Mouse (Mus musculus) midbrain, embryonic 15.5 days (tissue): ENCODE data around the gene Spaca1. TPM values are rescaled to one million over a fixed set of nuclear protein-coding genes. Genes with fewer than 3 reads are reported as not detected.
"Not testable (repeated sequence)": the region's sequence is repeated elsewhere in the genome, so short reads cannot be mapped to it uniquely, and the experiment has no call there.

Source experiments
- ATAC-seq: fragments of 200-750 bp; cut with Nextera tagmentation; replicated peaks from 2 replicates; pipeline ENCODE4 v1.8.0; 2017; ENCODE audit warnings: moderate TSS enrichment
- H3K27ac ChIP-seq: fragments of 300-500 bp; sonication (generic); 2 replicates; pipeline ENCODE4 v1.5.1; 2015; ENCODE audit warnings: mild to moderate bottlenecking, inconsistent platforms
- H3K27me3 ChIP-seq: fragments of 300-500 bp; sonication (generic); replicated peaks from 2 replicates; pipeline ENCODE4 v1.6.1; 2015; ENCODE audit warnings: inconsistent platforms
- H3K36me3 ChIP-seq: fragments of 300-500 bp; sonication (generic); replicated peaks from 2 replicates; pipeline ENCODE4 v1.6.1; 2015; ENCODE audit warnings: inconsistent platforms
- H3K4me1 ChIP-seq: fragments of 300-500 bp; sonication (generic); 2 replicates; pipeline ENCODE4 v1.6.1; 2015; ENCODE audit warnings: inconsistent platforms
- H3K4me2 ChIP-seq: fragments of 300-500 bp; sonication (generic); 2 replicates; pipeline ENCODE4 v1.6.1; 2015; ENCODE audit warnings: inconsistent platforms, mild to moderate bottlenecking, moderate library complexity
- H3K4me3 ChIP-seq: fragments of 300-500 bp; sonication (generic); 2 replicates; pipeline ENCODE4 v1.5.1; 2015; ENCODE audit warnings: mild to moderate bottlenecking, inconsistent platforms
- H3K9ac ChIP-seq: fragments of 300-500 bp; sonication (generic); 2 replicates; pipeline ENCODE4 v1.6.1; 2015; ENCODE audit warnings: mild to moderate bottlenecking, inconsistent platforms
- H3K9me3 ChIP-seq: fragments of 300-500 bp; sonication (generic); 2 replicates; pipeline ENCODE4 v1.6.1; 2016; ENCODE audit warnings: inconsistent platforms
- WGBS: fragments of 180-500 bp; shearing (Covaris S2); methylation state at CpG from one replicate; pipeline ENCODE4 v1.1.7; 2015; ENCODE audit warnings: mixed read lengths; 5-methylcytosine and 5-hydroxymethylcytosine counted together
- polyA plus RNA-seq: library from polyadenylated mRNA; unstranded; fragments of >200 nt; fragmentation: Nextera tagmentation; extraction: Ambion mirVana; gene quantifications from 2 replicates; pipeline ENCODE4 v1.2.1, GENCODE M21; 2015

Gene Spaca1
- polyA plus RNA-seq, result 0.85 and 1.6 TPM in 2 replicates

DNA sequence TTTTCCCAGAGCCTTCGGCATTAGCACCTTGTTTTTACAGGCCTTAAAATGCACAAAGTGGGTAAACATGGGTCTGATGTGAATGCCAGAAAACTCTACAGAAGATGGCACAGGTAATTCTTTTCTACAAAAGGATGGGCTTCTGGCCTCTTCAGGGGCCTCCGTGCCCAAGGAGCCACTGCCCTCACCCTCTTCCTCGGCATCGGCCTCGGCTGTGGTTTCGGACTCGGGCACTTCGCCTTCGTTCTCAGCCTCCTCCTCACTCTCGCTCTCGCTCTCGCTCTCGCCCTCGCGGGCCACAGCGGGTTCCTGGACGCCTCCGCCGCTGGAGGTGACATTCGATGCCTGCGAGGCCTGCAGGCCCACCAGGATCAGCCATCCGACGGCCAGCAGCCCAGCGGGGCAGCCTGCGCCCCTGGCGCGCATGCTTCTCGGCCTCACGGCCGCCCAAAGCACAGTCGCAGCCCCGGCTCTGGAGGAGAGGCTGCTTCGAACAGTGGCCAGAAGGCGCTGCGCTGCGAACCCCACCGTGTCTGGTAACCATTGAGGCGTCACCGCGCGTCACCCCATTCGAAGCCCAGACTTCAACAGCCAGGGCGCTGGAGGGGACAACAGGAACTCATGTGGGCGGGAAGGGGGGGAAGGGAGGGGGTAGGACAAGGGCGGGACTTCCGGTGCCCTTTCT lies at the start of gene Spaca1:
Gene Spaca1, minus strand, starts transcription at position 621 of the 685 bp plus-strand sequence.
- WGBS, result 46% methylated on average over 46 of the region's 46 CpGs
- peak within 1 kb of the TSS; percentile 48 for H3K4me2 ChIP-seq
- H3K9me3 ChIP-seq, result no peaks in the 10 kb centered on the region
- H3K27ac ChIP-seq, result no peak within 1 kb of the TSS
- ATAC-seq, result 0 out of 2 replicates have a peak, but pooled peaks have one; percentile 48
- H3K4me1 ChIP-seq, result no peaks in the 10 kb centered on the region
- no peaks in the 10 kb centered on the region for H3K27me3 ChIP-seq
- H3K9ac ChIP-seq, result no peak within 1 kb of the TSS
- peak within 1 kb of the TSS; percentile 23 for H3K4me3 ChIP-seq
- no peaks in the 10 kb centered on the region for H3K36me3 ChIP-seq

DNA sequence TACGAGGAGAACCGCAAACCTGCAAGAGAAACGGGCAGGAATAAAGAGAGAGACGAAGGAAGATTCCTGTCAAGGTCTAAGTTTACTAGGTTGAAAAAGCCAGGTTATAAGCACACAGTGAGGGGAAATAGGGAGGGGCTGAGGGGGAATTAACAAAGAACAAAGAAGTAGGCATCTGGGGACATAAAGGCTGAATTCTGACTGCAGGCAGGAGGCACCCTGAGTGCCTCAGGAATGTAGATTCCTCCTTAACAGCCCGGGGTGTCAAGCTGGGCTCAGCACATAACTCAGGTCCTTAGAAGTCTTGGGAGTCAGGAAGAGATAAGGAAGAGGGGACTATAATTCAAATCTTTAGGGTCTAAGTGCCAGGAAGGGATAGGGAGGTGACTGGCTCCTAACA lies 37.3 kb upstream of the Spaca1 start:
- WGBS, result 89% methylated on average over 5 of the region's 5 CpGs
- H3K4me3 ChIP-seq, result not testable (repeated sequence)

DNA sequence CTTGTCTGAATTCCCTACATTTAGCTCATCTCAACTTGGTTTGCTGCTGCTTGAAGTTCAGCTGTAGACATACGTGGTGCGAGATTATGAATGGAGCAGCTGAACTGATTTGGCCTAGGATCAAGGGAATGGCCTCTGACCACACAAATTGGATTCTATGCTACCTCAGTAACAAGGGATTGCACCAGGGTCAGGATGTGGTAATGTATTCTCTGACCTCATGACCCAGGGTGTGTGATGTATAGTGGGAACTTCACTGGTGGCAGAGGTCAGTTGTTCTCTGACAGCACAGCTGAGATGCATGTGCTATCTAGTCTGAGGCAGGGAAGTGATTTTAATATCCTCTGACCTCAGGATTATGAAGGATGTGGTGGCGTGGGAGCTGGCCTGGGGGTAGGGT lies 31.1 kb upstream of the Spaca1 start:
- no peaks in the 10 kb centered on the region for H3K36me3 ChIP-seq
- ATAC-seq, result no peak
- H3K4me1 ChIP-seq, result no peaks in the 10 kb centered on the region
- H3K9ac ChIP-seq, result no peak overlapping the region
- no peak overlapping the region for H3K4me2 ChIP-seq
- no peak overlapping the region for H3K27ac ChIP-seq
- H3K4me3 ChIP-seq, result no peak overlapping the region
- WGBS, result 79% methylated on average over 3 of the region's 3 CpGs
- H3K27me3 ChIP-seq, result no peaks in the 10 kb centered on the region
- H3K9me3 ChIP-seq, result no peaks in the 10 kb centered on the region

More for the DNA sequence above, 37.3 kb upstream of the Spaca1 start:
- not testable (repeated sequence) for H3K9ac ChIP-seq, H3K9me3 ChIP-seq, H3K36me3 ChIP-seq, H3K4me1 ChIP-seq, H3K27me3 ChIP-seq, ATAC-seq, H3K4me2 ChIP-seq, H3K27ac ChIP-seq

DNA sequence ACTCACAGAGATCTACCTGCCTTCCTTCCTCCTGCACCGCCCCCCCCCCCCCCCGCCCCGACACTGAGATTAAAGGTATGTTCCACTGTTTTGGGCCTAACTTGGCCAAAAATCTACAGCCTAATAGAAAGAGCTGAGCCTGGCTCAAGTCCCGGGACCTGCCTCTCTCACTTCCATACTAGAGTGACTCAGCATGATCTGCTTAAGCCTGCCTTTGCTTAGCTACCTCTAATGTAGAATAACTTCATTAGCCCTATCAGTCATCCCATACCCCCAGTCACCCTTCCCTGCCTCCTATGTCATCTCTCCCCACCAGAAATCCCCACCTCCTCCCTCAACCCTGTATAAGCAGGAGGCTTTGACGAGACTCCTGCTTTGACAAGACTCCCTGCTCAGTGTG lies 19.0 kb upstream of the Spaca1 start:
- Histone ChIP-seq H3K27ac (no peak overlapping the region), H3K36me3 (no peaks in the 10 kb centered on the region), H3K4me1 (no peaks in the 10 kb centered on the region), H3K9me3 (no peaks in the 10 kb centered on the region), H3K4me2 (no peak overlapping the region), H3K4me3 (no peak overlapping the region), H3K9ac (no peak overlapping the region), H3K27me3 (no peaks in the 10 kb centered on the region)
- WGBS, result 65% methylated on average over 4 of the region's 5 CpGs
- no peak for ATAC-seq

DNA sequence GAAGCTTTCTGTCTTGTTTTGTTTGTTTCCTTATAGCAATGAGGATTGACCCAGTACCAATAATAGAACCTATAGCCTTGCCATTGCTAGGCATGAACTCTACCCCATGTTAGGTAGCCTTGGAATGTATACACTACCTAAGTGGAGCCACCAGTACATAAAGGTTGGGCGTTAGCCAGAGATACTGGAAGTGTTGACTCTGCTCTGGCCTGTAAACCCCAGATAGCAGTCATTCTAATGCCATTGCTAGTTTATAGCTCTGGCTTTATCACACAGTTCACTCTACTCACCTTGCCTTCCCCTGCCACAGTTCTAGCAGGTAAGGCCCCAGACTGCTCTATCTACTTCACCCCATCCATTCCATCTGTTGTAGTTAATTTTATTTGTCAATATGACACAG lies 8.3 kb upstream of the Spaca1 start:
- WGBS, result 75% methylated on average over 1 of the region's 1 CpGs

DNA sequence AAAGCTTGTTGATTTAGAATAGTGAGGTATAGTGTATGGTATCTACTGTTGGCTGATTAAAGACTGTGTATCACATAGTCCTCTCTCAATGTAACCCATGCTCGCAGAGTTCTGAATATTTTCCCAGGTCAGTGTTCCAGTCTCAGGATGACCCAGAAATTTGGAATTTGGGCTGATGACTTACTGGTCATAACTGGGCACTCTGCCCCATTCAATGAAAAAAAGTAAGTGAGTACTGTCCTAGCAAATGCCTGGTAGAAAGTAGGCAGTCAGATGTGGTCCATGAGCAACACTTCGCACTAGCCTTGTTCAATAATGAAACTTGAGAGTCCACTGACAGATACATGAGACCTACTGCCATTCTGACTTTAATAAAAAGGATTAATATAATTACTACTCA lies 23.2 kb downstream of the Spaca1 start:
- H3K4me3 ChIP-seq, result no peak overlapping the region
- H3K4me2 ChIP-seq, result no peak overlapping the region
- H3K9ac ChIP-seq, result no peak overlapping the region
- no peaks in the 10 kb centered on the region for H3K27me3 ChIP-seq
- 95% methylated on average over 2 of the region's 2 CpGs for WGBS
- H3K4me1 ChIP-seq, result no peaks in the 10 kb centered on the region
- H3K9me3 ChIP-seq, result no peaks in the 10 kb centered on the region
- H3K27ac ChIP-seq, result no peak overlapping the region
- ATAC-seq, result no peak
- no peaks in the 10 kb centered on the region for H3K36me3 ChIP-seq

More for the DNA sequence above, 8.3 kb upstream of the Spaca1 start:
- ATAC-seq, result no peak
- no peak overlapping the region for H3K27ac ChIP-seq
- H3K27me3 ChIP-seq, result no peaks in the 10 kb centered on the region
- H3K4me2 ChIP-seq, result no peak overlapping the region
- no peaks in the 10 kb centered on the region for H3K4me1 ChIP-seq
- H3K36me3 ChIP-seq, result no peaks in the 10 kb centered on the region
- no peaks in the 10 kb centered on the region for H3K9me3 ChIP-seq
- H3K9ac ChIP-seq, result no peak overlapping the region
- no peak overlapping the region for H3K4me3 ChIP-seq

DNA sequence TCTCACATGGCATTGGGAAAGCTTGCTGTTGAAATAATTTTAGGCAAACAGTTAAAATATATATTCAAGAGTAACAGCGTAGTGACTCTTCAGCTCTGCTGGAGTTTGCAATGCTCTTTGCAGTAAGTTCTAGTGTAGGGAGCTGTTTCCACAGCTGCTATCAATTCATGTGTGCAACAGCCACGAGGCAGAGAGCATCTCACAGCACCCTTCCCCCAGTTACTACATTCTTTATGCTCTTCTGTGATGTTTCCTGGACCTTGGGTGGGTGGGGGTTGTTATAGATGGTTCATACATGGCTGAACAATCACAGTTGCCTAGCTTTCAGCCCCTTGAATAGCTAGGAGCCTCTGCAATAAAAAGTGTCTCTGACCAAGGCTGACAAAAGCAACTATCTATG lies 28.5 kb downstream of the Spaca1 start:
- Histone ChIP-seq H3K4me1 (no peaks in the 10 kb centered on the region), H3K9ac (no peak overlapping the region), H3K36me3 (no peaks in the 10 kb centered on the region), H3K4me2 (no peak overlapping the region), H3K4me3 (no peak overlapping the region), H3K27me3 (no peaks in the 10 kb centered on the region), H3K9me3 (no peaks in the 10 kb centered on the region), H3K27ac (no peak overlapping the region)
- no peak for ATAC-seq
- WGBS, result 57% methylated on average over 2 of the region's 2 CpGs

DNA sequence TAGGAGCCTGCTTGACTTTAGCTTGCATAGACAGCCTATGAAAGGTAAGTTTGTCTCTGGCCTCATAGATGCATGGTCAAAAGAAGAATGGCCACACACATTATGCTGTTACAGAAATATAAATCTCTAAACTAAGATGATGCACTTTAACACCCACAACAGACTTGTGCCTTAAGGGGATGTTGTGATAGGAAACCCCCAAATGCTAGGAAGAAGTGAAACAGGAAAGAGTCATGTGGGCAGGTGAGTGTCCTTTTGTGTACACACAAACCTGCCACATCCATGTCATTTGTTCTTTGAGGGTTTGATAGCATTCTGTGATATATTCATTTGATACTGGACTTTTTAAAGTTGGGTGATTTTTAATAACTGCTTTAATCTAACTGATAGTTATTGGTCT lies 53.6 kb downstream of the Spaca1 start:
- H3K27ac ChIP-seq, result no peak overlapping the region
- ATAC-seq, result no peak
- peaks cover 5% of the 10 kb centered on the region; the same call in 1 of the 2 replicates for H3K4me1 ChIP-seq
- H3K9me3 ChIP-seq, result no peaks in the 10 kb centered on the region
- no peaks in the 10 kb centered on the region for H3K27me3 ChIP-seq
- no peaks in the 10 kb centered on the region for H3K36me3 ChIP-seq
- H3K4me2 ChIP-seq, result no peak overlapping the region
- H3K9ac ChIP-seq, result no peak overlapping the region
- H3K4me3 ChIP-seq, result no peak overlapping the region

DNA sequence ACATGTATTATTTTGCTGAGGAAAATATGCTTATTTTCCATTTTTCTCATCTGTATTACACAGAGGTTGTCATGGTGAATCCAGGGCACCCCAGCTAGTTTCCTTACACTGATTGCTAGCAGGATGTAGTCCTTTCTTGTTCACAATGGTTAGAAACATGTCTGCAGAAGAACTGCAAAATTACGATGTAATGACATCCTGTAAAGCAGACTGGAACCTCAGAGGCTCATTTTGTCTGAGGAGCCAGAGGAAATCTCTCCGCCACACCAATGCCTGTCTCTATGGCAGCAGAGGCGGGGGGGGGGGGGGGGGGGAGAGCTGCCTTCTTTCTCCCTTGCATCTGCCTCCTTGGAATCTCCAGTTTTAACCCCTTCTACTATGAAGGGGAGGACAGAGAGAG lies 57.3 kb downstream of the Spaca1 start:
- 21% methylated on average over 3 of the region's 3 CpGs for WGBS
- H3K4me3 ChIP-seq, result no peak overlapping the region
- no peaks in the 10 kb centered on the region for H3K36me3 ChIP-seq
- H3K4me2 ChIP-seq, result no peak overlapping the region
- no peak overlapping the region for H3K27ac ChIP-seq
- H3K4me1 ChIP-seq, result peaks cover 5% of the 10 kb centered on the region; the same call in 1 of the 2 replicates
- no peaks in the 10 kb centered on the region for H3K9me3 ChIP-seq
- ATAC-seq, result peak; percentile 60; the same call in 1 of the 2 replicates
- no peak overlapping the region for H3K9ac ChIP-seq
- no peaks in the 10 kb centered on the region for H3K27me3 ChIP-seq

DNA sequence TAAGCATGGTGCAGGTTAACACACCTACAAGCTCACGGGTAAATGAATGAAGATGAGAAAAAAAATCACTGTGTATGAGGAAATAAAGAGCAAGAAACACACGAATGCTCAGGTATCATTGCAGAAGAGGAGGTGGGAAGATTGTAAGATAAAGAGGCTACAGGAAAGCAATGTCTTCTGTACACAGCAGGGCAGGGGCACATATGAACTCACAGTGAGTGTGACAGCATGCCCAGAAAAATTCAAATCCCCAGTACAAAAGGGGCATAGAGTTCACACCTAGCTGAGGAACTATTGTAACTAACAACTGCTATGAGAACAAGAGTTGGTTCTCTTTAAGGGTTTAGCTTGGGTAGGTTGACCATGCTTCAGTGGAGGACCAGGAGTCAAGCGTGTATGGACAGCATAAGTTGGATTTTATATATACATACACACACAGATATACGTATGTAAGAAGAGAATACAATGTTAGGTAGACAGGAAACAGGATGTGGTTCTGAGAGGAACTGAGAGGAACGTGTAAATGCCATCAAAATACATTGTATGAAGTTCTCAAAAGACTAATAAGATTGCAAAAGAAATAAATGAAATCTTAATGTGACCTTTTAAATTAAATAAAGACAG lies 61.4 kb downstream of the Spaca1 start:
- no peaks in the 10 kb centered on the region for H3K36me3 ChIP-seq
- no peaks in the 10 kb centered on the region for H3K27me3 ChIP-seq
- no peak for ATAC-seq
- H3K4me3 ChIP-seq, result no peak overlapping the region
- no peak overlapping the region for H3K9ac ChIP-seq
- H3K9me3 ChIP-seq, result no peaks in the 10 kb centered on the region
- H3K4me2 ChIP-seq, result no peak overlapping the region
- 88% methylated on average over 5 of the region's 5 CpGs for WGBS
- H3K4me1 ChIP-seq, result peaks cover 5% of the 10 kb centered on the region; the same call in 1 of the 2 replicates
- no peak overlapping the region for H3K27ac ChIP-seq

Other genes with a start within 250 kb of the Spaca1 start
- gene Cnr1, start 125.6 kb downstream of the Spaca1 start, polyA plus RNA-seq, result 49.8 and 55.2 TPM in 2 replicates